Mouse (Mus musculus) right cerebral cortex, postnatal 25 days (tissue): ENCODE measurements at regions not wholly inside any gene's neighbourhood (a gene's known extent, or its start where the extent isn't known, plus 50 kb on each side); places are given as distances from the start of the nearest gene placed in this dataset.

ENCODE experiments used
- DNase-seq: peaks from one replicate; pipeline ENCODE4 v3.0.0; 2022

GRCm38 (mm10) chr2:166348654-166349053 lies 193.2 kb upstream of the Sulf2 start:
- no peak for DNase-seq

- DNase-seq: no peak
Measured at GRCm38 (mm10) chr2:166346421-166347182, 191.1 kb upstream of the Sulf2 start.

GRCm38 (mm10) chr2:166343551-166344340 lies 188.3 kb upstream of the Sulf2 start:
- DNase-seq: no peak

GRCm38 (mm10) chr2:166342407-166342806 lies 186.9 kb upstream of the Sulf2 start:
- peak; percentile 23 for DNase-seq

GRCm38 (mm10) chr2:166340196-166340595 lies 184.7 kb upstream of the Sulf2 start:
- DNase-seq: no peak

- DNase-seq: no peak
Measured at GRCm38 (mm10) chr2:166339427-166339826, 184.0 kb upstream of the Sulf2 start.

- DNase-seq: no peak
Measured at GRCm38 (mm10) chr2:166338396-166339085, 183.1 kb upstream of the Sulf2 start.

GRCm38 (mm10) chr2:166337666-166338065 lies 182.2 kb upstream of the Sulf2 start:
- no peak for DNase-seq

GRCm38 (mm10) chr2:166335702-166336101 lies 180.2 kb upstream of the Sulf2 start:
- DNase-seq: no peak

- DNase-seq: no peak
Measured at GRCm38 (mm10) chr2:166334559-166334958, 179.1 kb upstream of the Sulf2 start.

GRCm38 (mm10) chr2:166333818-166334217 lies 178.4 kb upstream of the Sulf2 start:
- DNase-seq: no peak

GRCm38 (mm10) chr2:166332748-166333417 lies 177.4 kb upstream of the Sulf2 start:
- DNase-seq: no peak

- no peak for DNase-seq
Measured at GRCm38 (mm10) chr2:166331192-166331591, 175.7 kb upstream of the Sulf2 start.

- DNase-seq: no peak
Measured at GRCm38 (mm10) chr2:166330364-166330763, 174.9 kb upstream of the Sulf2 start.

GRCm38 (mm10) chr2:166329556-166330340 lies 174.3 kb upstream of the Sulf2 start:
- DNase-seq: no peak

GRCm38 (mm10) chr2:166326932-166327331 lies 171.5 kb upstream of the Sulf2 start:
- no peak for DNase-seq

- DNase-seq: no peak
Measured at GRCm38 (mm10) chr2:166324954-166325353, 169.5 kb upstream of the Sulf2 start.

GRCm38 (mm10) chr2:166324439-166324838 lies 169.0 kb upstream of the Sulf2 start:
- no peak for DNase-seq

- no peak for DNase-seq
Measured at GRCm38 (mm10) chr2:166322668-166323043, 167.2 kb upstream of the Sulf2 start.

GRCm38 (mm10) chr2:166321992-166322667 lies 166.7 kb upstream of the Sulf2 start:
- DNase-seq: no peak

- no peak for DNase-seq
Measured at GRCm38 (mm10) chr2:166316409-166316916, 161.0 kb upstream of the Sulf2 start.
